Mouse (Mus musculus) C2C12 (cell line): ENCODE measurements around the gene Bcan.

ENCODE experiments used
- CEBPB ChIP-seq: IDR thresholded peaks from one replicate; pipeline ENCODE4 v1.6.1; 2011; ENCODE audit warnings: low read depth, mild to moderate bottlenecking, control low read depth, moderate library complexity
- CTCF ChIP-seq: IDR thresholded peaks from one replicate; pipeline ENCODE4 v1.5.1; 2011; ENCODE audit not compliant: control insufficient read depth, insufficient read depth, insufficient read length
- FOSL1 ChIP-seq: IDR thresholded peaks from one replicate; pipeline ENCODE4 v1.8.0; 2011; ENCODE audit warnings: mild to moderate bottlenecking, low read length; ENCODE audit not compliant: poor library complexity, insufficient read depth, severe bottlenecking
- MAX ChIP-seq: IDR thresholded peaks from one replicate; pipeline ENCODE4 v1.6.1; 2011; ENCODE audit warnings: mild to moderate bottlenecking, control low read depth
- MYOD1 ChIP-seq: IDR thresholded peaks from one replicate; pipeline ENCODE4 v1.6.1; 2011; ENCODE audit warnings: low read depth; ENCODE audit not compliant: control insufficient read depth, insufficient read length
- MYOG ChIP-seq: IDR thresholded peaks from one replicate; pipeline ENCODE4 v1.6.1; 2011; ENCODE audit not compliant: control insufficient read depth, insufficient read length; ENCODE audit errors: extremely low read depth

DNA sequence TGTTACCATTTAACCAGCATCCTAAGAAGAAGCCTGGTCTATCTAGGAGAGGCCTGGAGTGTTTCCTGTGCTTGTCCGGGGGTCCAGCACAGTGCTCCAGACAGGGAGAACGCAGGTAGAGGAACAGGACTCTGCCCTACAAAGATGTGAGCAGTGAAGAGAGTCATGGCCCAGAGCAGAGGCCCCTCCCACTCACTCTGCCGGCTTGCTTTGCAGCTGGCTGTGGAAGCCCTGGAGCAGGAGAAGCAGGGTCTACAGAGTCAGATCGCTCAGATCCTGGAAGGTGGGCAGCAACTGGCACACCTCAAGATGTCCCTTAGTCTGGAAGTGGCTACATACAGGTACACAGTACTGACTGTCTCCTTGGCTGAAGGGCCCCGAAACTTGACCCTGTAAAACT is 27.3 kb downstream of the Bcan start:
- TF ChIP-seq CTCF (no peak), CEBPB (no peak), FOSL1 (no peak), MAX (no peak), MYOD1 (no peak), MYOG (no peak)
